Mouse (Mus musculus): ENCODE data around the gene Ice2.

Ice2 gene

DNA sequence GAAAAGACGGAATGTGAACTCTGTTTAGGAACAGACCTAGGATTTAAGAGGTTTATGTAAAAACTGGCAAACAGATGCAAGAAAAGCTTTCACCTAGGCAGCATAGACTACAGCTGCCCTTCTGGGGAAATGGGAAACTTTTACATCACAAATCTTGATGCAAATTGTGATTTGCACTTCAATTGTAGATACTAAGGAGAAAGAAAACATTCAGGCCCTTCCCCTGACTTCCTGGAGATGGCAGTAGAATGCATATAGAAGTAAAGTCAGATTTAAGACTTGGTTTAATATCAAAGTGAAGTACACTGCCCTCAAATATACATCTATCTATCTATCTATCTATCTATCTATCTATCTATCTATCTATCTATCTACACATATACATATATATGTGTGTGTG lies 21.8 kb downstream of the Ice2 start:
- DNase-seq, result no peak

DNA sequence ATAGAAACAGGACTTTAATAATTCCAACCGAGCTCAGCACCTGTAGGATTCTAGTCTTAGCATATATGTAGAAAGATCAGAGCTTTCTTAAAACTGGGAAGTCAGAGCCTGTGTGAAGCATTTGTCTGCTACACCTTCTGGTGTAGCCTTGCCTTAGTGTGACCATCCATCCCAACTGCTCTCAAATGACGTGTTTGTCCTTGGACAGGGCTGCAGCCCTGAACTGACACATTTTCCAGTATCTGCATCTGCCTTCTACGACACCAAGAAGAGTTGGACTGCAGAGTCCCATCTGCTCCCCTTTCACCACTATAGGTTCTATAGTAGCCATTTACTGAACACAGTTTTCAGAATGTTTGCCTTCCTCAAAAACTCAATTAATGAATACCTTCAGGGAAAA lies 32.8 kb downstream of the Ice2 start:
- no peak for DNase-seq

DNA sequence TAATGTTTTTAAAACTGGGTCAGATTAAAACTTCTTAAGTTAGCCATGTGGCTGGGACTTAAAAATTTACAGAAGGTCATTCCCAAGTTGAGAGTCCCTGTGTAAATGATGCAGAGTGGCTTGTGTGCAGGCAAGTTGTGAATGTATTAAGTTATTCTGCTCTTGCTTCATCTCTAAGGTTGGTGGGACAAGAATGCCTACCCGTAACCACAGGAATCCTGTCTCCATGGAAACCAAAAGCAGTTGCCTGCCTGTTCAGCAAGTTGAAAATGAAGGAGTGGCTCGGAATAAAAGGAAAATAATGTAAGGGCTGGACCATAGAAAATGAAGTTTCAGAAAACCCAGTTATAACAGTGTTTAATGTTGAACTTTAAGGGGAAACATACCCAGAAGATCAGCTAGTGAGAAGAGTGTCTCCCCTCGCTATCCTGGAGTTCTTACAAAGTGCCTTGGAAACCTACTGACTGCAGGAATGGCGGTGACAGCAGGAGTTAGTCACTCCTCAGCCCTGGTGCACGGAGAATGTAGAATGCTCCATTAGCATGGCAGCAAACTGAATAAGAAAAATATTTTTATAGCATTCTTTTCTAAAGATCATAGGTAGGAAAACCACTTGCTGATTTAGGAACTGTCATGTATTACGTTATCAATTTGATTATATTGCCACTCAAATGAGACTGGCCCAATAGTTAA lies 34.3 kb downstream of the Ice2 start:
- DNase-seq, result no peak

DNA sequence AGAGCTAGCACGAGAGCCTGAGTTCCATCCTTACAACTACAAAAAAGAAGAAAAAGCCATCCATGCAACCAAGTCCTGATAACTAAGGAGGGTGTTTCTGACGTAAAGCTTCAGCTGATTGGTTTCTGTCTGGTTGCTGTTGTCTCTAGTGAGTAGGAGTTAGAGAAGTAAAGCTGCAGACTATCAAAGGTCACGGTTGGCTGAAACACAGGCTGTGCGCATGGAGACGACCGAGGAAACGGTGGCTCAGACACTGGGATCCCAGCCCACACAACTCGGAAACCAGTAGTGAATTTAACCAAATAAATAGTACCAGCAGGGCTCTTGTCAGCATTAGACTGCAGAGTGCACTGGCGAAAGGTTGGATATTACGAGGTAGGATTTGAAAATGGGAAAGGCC lies 37.5 kb downstream of the Ice2 start:
- no peak for DNase-seq

DNA sequence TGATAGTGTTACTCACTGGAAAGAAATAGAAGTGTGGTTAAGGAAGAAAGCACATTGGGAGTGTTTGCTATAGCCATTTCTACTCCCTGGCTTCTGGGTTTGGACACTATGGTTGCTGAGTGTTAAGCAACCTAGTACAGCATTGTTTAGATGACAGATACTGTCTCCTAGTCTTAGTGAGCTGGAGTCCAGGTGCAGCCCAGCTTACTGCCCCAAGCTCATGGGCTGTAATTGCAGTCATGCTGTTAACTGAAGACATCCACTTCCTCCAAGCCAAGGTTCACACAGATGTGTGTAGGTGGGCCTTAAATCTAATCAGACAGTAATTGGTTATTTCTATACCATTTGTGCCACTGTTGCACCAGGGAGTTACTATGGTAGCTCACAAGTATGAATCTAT lies 38.0 kb downstream of the Ice2 start:
- no peak for DNase-seq

DNA sequence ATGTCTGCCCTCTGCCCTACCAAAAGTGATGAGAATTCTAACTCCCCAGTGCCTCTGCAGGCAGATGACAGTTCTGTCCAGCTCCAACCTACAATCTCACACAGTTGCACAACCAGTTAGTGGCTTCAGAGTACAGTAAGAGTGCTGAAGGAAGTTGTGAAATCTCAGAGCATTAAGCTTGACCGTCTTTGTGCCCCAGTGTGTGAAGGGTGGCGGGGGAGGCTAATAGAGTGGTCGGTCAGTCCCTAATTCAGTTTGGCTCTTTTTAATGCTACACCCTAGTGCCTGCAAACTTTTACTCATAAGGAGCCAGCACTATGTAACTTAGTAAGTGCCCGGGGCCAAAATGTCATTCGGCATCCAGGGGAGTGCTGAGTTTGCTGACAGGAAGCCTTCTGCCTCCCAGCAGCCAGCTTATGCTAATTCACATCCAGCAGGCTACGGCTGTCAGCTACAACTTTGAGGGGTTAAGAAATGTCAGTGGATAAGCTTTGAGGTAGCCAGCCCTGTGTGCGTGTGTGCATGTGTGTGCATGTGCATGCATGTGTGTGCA lies 42.2 kb downstream of the Ice2 start:
- DNase-seq, result no peak

DNA sequence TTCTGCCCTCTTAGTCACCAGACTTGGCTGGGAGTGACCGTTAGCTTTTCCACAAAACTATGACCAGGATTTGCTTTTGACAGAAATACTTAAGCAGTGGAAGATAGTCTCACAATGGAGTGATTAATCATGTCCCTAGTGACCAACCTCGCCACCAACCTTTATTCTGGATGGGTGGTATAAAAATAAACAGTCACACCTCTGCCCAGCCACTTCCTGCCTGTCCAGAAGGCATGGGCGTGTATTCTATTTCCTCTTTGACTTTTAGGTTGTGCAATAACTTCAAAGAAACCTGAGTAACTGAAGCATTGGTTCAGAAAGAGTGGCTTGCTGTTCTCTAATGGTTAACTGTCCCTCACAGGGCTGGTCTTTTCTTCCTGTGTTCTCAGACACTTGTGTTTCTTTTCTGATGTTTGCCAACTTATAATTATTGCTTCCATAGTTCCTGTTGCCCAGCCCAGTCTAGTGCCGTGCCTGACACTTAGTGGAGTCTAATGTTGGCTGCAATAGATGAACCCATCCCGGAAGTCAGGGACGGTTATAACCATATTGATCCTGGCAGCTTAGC lies 44.8 kb downstream of the Ice2 start:
- no peak for DNase-seq

DNA sequence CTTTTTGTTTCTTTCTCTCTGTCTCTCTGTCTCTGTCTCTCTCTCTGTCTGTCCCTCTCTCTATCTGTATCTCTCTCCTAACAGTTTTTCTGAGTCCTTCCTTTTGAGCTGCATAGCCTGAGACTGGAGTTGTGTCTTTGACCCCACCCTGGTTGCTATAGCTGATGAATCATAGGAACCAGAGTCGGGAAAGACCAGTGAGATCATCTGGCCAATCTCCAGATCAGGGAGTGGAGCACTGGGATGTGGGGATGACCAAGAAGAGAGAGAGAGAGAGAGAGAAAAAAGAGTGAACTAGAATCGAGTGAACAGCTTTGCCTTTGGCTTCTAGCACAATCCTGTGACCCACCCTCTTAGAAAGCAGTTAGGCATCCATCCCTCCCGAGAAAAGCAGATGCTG lies 45.5 kb downstream of the Ice2 start:
- DNase-seq, result no peak

DNA sequence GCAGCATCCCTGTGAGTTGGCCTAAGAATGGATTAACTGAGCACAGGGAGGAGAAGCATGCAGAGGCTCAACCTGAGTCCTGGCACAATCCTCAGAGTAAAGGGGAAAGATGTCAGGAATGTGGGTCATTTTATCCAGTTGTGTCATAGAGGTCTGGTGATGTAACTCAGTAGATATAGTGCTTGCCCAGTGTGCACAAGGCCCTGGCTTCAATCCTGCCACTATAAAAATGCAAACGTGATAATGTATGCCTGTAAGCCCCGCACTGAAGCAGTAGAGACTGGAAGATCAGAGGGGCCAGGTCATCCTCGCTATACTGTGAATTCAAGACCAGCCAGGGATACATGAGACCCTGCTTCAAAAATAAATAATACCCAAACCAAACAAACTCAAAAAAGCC lies 51.1 kb downstream of the Ice2 start:
- DNase-seq, result no peak

DNA sequence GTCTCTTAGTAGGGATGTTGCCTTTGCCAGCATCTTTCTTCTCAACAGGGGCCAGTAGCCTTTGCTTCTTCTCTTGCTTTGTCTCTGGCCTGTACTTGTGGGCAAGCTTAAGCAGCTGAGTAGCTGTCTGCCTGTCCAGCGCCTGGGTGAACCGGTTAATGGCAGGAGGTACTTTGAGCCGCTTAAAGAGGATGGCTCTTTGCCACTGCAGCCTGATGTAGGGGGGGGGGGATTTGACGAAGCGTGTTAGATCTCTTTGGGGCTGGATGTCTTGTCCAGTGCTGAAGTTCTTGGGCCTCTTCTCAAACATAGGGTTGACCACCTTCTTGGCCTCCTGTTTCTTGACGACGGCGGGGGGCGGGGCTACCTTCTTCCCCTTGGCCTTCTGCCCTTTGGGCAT lies 52.9 kb downstream of the Ice2 start:
- DNase-seq, result no peak

DNA sequence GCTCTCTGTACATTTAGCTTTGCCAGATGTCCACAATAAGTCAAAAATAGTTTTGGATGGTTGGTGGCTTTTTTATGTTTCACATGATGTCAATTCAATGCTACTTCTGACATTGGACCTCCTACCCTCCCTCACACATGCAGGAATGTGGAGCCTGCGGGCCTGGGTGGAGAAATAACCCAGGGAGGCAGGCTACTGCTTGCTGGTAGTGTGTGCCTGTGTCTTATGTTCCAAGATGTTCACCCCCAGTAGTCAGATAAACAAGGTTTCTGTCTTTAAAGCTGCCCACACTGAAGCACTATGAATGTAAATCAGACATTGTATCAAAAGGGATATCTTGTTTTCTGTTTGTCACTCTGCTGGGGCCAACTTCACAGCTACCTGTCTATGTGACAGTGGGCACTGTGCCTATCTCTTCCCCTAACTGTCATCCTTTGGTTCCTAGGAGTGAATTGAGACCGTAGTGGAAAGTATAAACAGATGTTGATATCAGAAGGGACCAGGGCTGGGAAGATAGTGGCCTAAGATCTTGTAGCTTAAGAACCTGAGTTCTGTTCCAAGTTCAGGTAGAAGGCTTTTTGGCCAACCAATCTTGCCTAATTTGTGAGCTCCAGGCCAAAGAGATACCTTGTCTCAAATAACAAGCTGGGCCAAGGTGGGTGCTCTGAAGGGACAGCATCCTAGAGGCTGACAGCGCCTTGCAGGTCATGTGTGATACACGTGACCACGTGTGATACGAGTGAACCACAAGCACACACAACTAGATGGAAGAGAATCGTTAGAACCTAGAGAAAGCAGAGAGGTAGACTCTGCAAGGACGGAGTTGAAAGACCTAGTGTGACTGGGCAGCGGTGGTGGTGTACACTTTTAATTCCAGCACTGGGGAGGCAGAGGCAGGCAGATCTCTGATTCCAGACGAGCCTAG lies 54.4 kb downstream of the Ice2 start:
- DNase-seq, result no peak

DNA sequence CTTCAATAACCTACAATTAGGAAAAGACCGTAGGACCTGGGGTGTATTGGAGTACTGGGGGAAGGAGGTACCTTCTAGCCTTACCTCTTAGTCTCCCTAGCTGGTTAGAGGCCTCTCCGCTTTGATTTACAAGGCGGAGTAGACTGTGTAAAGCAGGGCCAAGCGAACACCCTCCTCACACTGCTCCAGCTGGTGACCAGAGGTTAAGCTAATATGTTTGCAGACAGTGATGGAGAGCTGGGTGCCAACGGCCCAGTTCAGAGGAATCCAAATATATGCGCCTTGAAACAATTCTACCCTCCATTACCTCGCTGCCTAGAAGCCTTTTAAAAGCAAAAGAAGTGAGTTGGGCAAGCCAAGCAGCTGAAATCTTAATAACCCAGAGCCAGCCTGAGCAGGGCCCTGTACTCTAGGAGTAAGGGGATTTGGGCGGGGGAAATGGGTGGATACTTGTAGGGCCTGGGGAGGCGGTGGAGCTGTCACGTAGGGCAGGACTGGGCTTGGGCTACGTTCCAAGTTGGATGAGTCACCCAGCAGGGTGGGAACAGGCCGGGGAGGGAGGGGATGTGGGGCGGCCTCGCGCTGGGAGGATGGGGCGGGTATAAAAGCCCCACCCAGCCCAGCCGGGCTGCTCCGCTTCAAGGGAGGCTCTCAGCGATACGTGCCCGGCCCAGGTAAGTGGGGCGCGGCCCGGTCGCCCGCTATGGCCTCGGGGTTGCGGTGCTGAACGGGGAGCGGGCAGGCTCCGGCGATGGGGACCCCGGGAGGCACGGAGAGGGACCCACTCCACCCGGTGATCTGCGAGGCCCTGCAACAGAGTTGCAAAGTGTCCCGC lies 55.6 kb downstream of the Ice2 start, which contains the start of gene Anxa2:
TSS of gene Anxa2 (plus strand) at position 555 of the 835 bp plus-strand sequence.
- DNase-seq, result no peak

DNA sequence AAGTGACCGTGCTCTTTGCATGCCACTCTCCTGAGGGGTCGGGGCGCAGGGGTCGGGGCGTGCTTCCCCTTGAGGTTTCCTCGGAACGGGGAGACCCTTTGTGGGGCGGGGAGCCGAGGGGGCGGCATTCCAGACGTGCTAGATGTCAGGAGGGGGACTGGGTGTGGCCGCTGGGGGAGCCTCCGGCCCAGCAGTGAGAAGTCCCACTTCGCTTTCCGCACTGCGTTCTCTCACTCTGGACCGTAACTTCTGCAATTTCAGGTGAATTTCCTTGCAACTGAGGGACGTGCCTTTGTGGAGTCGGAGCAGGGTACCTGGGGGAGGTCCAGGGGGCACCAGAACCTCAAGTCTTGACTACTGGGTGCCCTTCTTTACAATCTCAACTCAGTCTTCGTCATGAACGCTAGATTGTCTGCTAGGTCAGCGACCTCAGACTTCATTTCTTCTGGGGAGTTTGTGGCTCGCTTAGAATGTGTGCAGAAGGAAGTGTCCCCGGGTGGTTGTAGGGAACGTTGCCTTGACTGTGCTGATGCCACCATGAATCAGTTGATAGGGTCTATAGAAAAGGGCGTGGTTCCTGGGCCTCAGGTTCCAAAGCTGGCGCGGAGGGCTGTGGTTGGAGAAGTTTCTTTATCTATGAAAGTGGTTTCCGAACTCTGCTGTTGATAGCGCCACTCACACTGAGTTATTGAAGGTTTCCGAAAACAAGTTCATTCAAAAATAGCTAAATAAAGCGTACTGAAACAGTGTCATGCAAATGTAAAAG lies 56.4 kb downstream of the Ice2 start:
- no peak for DNase-seq

DNA sequence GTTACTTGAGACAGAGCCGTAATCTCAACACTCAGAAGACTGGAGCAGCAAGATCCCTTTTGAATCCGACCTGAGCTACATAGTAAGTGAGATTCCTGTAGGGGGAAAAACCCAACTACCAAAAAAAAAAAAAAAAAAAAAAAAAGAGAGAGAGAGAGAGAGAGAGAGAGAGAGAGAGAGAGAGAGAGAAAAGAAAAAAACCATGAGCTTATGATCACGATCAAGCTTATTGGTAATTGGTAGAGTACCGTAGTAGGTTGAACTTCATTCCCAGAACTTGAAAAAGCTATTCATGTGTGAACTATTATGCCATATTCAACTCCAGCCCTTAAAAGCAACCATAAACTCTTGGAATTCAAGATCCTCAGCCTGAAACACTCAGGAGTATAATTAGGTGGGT lies 57.0 kb downstream of the Ice2 start:
- DNase-seq, result no peak

DNA sequence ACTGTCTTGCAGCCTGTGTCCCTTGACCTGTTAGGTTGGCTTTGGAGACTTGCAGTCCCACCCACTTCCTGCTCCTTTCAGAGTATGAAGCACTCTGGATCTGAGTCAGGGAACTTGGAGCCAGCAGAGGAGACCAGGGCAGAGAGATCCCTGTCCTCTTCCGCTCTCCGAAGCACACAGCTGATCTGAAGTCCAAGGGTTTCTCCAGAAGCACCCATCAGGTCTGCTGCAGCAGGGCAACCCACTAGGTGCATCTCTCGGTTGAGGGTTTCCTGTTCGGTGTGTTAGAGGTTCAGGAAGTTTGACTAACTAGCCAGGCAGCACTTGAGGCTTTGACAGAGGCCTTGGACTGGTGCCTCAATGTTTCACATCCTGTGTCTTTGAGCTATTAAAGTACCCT lies 57.7 kb downstream of the Ice2 start:
- DNase-seq, result no peak

DNA sequence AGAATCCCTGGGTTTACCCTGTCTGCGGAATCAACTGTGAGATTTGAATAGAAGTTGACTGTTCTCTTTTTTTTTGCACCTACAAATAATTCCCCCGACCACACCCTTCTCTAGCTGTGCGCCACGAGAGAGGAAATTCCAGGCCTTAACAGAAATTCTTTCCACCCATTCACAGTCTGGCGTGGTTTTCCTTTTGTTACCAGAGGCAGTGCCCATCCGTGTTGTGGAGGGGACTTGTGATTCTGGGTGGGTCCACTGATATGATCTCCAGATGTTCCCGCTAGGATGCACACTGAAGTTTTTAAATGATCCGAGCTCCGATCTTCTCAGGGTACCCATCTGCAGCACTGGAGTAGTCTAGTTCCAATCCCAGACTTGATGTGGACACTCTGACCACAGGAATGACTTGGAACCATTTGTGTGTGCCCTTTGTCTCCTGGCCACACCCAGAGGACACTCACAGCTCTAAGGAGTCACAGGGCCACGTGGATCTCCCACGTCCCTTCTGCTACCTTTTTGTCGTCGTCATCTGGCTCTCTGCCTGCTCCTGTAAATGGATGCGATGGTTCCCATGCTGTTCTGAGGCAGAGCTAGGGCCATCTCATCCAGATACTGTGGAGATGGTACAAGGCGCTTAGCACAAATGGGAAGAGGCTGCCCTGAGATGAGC lies 58.8 kb downstream of the Ice2 start:
- no peak for DNase-seq

DNA sequence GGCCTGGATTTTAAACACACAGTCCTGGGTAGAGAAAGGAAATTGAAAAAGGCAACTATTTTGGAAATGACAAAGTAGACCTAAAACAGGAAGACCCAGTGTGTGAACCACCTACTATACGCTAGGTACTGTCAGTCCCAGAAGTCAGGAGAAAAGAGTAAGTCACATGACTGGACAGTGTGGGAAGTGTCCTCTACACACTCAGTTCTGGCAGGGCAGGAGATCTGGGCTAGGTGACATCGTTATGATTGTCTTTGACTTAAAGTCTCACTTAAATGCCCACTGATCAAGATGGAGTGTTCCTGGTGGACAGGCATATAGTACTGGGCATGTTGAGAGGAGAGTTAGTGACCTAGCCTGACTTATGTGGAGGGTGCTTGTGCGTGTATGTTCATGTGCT lies 59.4 kb downstream of the Ice2 start:
- no peak for DNase-seq

DNA sequence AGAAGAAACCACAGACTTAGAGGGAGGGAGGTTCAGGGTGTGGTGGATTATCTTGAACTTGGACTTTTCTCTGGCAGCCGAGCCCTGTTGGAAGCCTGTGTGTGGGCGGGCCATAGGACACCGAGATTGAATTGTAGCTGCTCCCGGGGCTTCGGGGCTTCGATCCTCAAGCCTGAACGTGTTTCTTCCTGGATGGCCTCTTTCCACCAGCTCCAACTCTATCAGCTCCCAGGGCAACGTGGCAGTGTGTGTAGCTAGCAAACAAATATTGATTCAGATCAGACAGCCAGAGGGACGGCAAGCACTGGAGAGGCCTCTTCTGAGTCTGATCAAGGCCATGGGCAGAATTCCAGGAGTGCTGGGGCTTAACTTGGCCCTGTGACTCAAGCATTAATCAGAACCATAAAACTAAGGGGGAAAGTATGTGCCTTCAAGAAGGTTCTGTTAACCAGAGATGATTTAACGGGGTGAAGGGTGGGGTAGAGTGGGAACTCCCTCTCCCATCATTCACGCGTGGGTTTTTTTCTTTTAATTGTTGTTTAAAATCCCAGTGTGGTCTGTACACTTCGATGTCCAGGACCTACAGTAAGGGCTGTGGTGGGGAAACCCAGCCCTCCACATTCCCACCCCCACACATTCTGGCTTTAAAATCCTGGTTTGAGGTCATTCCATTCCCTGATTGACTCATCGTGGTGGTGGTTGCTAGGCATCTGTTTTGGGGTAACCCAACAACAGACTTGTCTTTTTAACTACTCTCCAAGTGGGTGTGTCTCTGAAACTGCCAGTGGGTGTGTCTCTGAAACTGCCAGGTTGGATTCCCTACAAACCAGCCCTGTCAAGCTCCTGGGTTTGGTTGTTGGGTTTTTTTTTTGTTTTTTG lies 60.3 kb downstream of the Ice2 start:
- DNase-seq, result no peak

DNA sequence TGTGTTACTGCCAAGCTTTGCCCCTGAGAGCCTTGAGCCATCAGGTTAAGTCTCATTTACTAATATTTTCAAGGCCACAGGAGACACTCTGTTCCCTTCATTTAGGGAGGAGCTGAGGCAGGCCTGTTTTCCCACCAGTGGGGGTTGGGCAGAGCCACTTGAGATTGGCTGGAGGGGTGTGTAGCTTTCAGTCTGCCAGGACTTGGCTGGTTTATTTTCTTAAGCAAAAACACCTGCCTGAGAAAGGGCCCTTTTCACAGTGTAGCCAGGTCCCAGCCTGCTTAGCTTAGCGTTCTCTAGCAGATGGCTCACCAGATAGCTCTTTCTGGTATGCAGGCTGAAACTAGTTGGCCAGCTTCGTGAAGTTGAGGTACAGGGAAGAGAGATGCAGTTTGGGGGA lies 61.3 kb downstream of the Ice2 start:
- no peak for DNase-seq

DNA sequence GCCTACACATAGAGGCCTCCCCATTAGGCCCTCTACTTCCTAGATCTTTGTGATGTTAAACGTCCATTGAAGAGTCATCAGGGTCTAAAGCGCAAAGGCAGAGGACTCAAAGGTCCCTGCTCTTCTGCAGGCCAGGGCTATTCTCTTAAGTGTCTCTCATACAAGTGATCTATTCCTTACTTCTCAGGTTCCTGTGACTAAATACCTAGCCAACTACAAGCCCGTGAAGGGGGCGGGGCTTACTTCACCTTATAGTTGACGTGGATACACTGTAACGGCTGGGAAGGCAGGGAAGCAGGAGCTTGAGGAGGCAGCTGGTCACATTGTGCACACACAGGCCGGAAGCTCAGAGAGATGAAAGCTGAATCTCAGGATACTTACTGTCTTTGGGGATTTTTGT lies 62.2 kb downstream of the Ice2 start:
- DNase-seq, result no peak

All from cerebellum, adult 11 months (tissue).